Mouse (Mus musculus) hindbrain, embryonic 11.5 days (tissue): Measurements from ENCODE around the gene Olfr655. TPM values are rescaled to one million over a fixed set of nuclear protein-coding genes. Genes with fewer than 3 reads are reported as not detected.

ENCODE experiments used
- ATAC-seq: fragments of 200-750 bp; cut with Nextera tagmentation; 2 replicates; pipeline ENCODE4 v1.8.0; 2017; ENCODE audit warnings: mild to moderate bottlenecking, moderate TSS enrichment, moderate library complexity; ENCODE audit not compliant: low FRiP score
- DNase-seq: peaks from one replicate; pipeline ENCODE4 v3.0.0-alpha.2; 2015; ENCODE audit warnings: low spot score
- H3K27ac ChIP-seq: fragments of 300-500 bp; sonication (generic); 2 replicates; pipeline ENCODE4 v1.5.1; 2014; ENCODE audit warnings: mild to moderate bottlenecking, low read depth, low read length
- H3K27me3 ChIP-seq: fragments of 300-500 bp; sonication (generic); 2 replicates; pipeline ENCODE4 v1.6.1; 2014; ENCODE audit warnings: mild to moderate bottlenecking, low read length, moderate library complexity, mixed read lengths; ENCODE audit not compliant: control insufficient read depth, insufficient read depth
- H3K36me3 ChIP-seq: fragments of 300-500 bp; sonication (generic); 2 replicates; pipeline ENCODE4 v1.6.1; 2014; ENCODE audit warnings: mild to moderate bottlenecking, low read length, moderate library complexity, mixed read lengths; ENCODE audit not compliant: control insufficient read depth, insufficient read depth
- H3K4me1 ChIP-seq: fragments of 300-500 bp; sonication (generic); replicated peaks from 2 replicates; pipeline ENCODE4 v1.6.1; 2014; ENCODE audit warnings: low read length, mixed read lengths; ENCODE audit not compliant: control insufficient read depth, insufficient read depth
- H3K4me2 ChIP-seq: fragments of 300-500 bp; sonication (generic); replicated peaks from 2 replicates; pipeline ENCODE4 v1.6.1; 2014; ENCODE audit warnings: mild to moderate bottlenecking, low read depth, low read length
- H3K4me3 ChIP-seq: fragments of 300-500 bp; sonication (generic); 2 replicates; pipeline ENCODE4 v1.5.1; 2014; ENCODE audit warnings: low read depth, low read length
- H3K9ac ChIP-seq: fragments of 300-500 bp; sonication (generic); 2 replicates; pipeline ENCODE4 v1.6.1; 2014; ENCODE audit warnings: low read depth, low read length
- H3K9me3 ChIP-seq: fragments of 300-500 bp; sonication (generic); 2 replicates; pipeline ENCODE4 v1.6.1; 2016; ENCODE audit warnings: low read length; ENCODE audit not compliant: control insufficient read depth
- WGBS: fragments of 180-500 bp; shearing (Covaris S2); extraction: QIAGEN DNeasy Blood & Tissue Kit; methylation state at CpG from one replicate; pipeline ENCODE4 v1.1.7; 2014; 5-methylcytosine and 5-hydroxymethylcytosine counted together
- polyA plus RNA-seq: library from polyadenylated mRNA; unstranded; fragments of >200 nt; fragmentation: Nextera tagmentation; extraction: Ambion mirVana; gene quantifications from 2 replicates; pipeline ENCODE4 v1.2.1, GENCODE M21; 2014

The Olfr655 gene
- polyA plus RNA-seq, 1 experiment from 2014 or later: not detected

- Histone ChIP-seq H3K4me1 (no peaks in the 10 kb centered on the region), H3K4me2 (no peak overlapping the region), H3K36me3 (no peaks in the 10 kb centered on the region), H3K27me3 (no peaks in the 10 kb centered on the region), H3K9me3 (no peaks in the 10 kb centered on the region), H3K27ac (no peak overlapping the region), H3K9ac (no peak overlapping the region), H3K4me3 (no peak overlapping the region)
- ATAC-seq: no peak
- WGBS: 92% methylated on average over 4 of the region's 4 CpGs
- no peak for DNase-seq
These were observed 20.7 kb downstream of the Olfr655 start for GRCm38 (mm10) chr7:104580846-104581245.

- DNase-seq (no peak), ATAC-seq (no peak)
- no peaks in the 10 kb centered on the region for H3K9me3 ChIP-seq
- no peak within 1 kb of the TSS for H3K4me2 ChIP-seq
- H3K4me3 ChIP-seq: no peak within 1 kb of the TSS
- no peak within 1 kb of the TSS for H3K9ac ChIP-seq
- H3K27me3 ChIP-seq: no peaks in the 10 kb centered on the region
- H3K4me1 ChIP-seq: no peaks in the 10 kb centered on the region
- no peaks in the 10 kb centered on the region for H3K36me3 ChIP-seq
- no peak within 1 kb of the TSS for H3K27ac ChIP-seq
- 80% methylated on average over 2 of the region's 2 CpGs for WGBS
These were observed 24.6 kb downstream of the Olfr655 start, which contains the start of gene Olfr653 for GRCm38 (mm10) chr7:104577014-104577413. Gene Olfr653, plus strand, starts transcription at chr7:104577314.

- H3K27me3 ChIP-seq: no peaks in the 10 kb centered on the region
- H3K4me1 ChIP-seq: no peaks in the 10 kb centered on the region
- no peak within 1 kb of the TSS for H3K27ac ChIP-seq
- H3K4me3 ChIP-seq: no peak within 1 kb of the TSS
- no peak within 1 kb of the TSS for H3K4me2 ChIP-seq
- DNase-seq (no peak), ATAC-seq (no peak)
- H3K9me3 ChIP-seq: no peaks in the 10 kb centered on the region
- H3K9ac ChIP-seq: no peak within 1 kb of the TSS
- no peaks in the 10 kb centered on the region for H3K36me3 ChIP-seq
These were observed 41.0 kb downstream of the Olfr655 start, which contains the start of gene Olfr652 for GRCm38 (mm10) chr7:104560601-104561000. Gene Olfr652, plus strand, starts transcription at chr7:104560901.

- no peak overlapping the region for H3K9ac ChIP-seq
- no peak overlapping the region for H3K27ac ChIP-seq
- DNase-seq (no peak), ATAC-seq (no peak)
- H3K4me2 ChIP-seq: no peak overlapping the region
- H3K27me3 ChIP-seq: no peaks in the 10 kb centered on the region
- H3K9me3 ChIP-seq: no peaks in the 10 kb centered on the region
- no peak overlapping the region for H3K4me3 ChIP-seq
- WGBS: 52% methylated on average over 1 of the region's 1 CpGs
- no peaks in the 10 kb centered on the region for H3K36me3 ChIP-seq
- no peaks in the 10 kb centered on the region for H3K4me1 ChIP-seq
These were observed 48.9 kb downstream of the Olfr655 start for GRCm38 (mm10) chr7:104552700-104553099.

- Histone ChIP-seq H3K27me3 (no peaks in the 10 kb centered on the region), H3K27ac (no peak within 1 kb of the TSS), H3K4me2 (no peak within 1 kb of the TSS), H3K9ac (no peak within 1 kb of the TSS), H3K4me3 (no peak within 1 kb of the TSS), H3K4me1 (no peaks in the 10 kb centered on the region), H3K36me3 (no peaks in the 10 kb centered on the region), H3K9me3 (no peaks in the 10 kb centered on the region)
- ATAC-seq (no peak), DNase-seq (no peak)
- WGBS: 76% methylated on average over 5 of the region's 5 CpGs
These were observed 51.7 kb downstream of the Olfr655 start, which contains the start of gene Olfr651 for GRCm38 (mm10) chr7:104549833-104550232. Gene Olfr651, plus strand, starts transcription at chr7:104550133.

Other genes starting within 250 kb of the Olfr655 start
- 0.45 and 1.0 TPM in 2 replicates for gene Trim12c, start 248.4 kb downstream of the Olfr655 start, polyA plus RNA-seq
- gene Trim30b, start 231.9 kb downstream of the Olfr655 start, polyA plus RNA-seq: 0.07 and 0.11 TPM in 2 replicates
- gene Trim30c, start 200.9 kb downstream of the Olfr655 start, polyA plus RNA-seq: 0.11 and 0.32 TPM in 2 replicates
- 0.74 and 0.81 TPM in 2 replicates for gene Trim30a, start 136.6 kb downstream of the Olfr655 start, polyA plus RNA-seq
- gene Trim30d, start 93.9 kb downstream of the Olfr655 start, polyA plus RNA-seq: 0.11 and 0.31 TPM in 2 replicates
- gene Olfr651, start 51.6 kb downstream of the Olfr655 start, polyA plus RNA-seq: not detected in 2 replicates
- not detected in 2 replicates for gene Olfr652, start 40.9 kb downstream of the Olfr655 start, polyA plus RNA-seq
- gene Olfr653, start 24.5 kb downstream of the Olfr655 start, polyA plus RNA-seq: not detected in 2 replicates
- gene Olfr654, start 14.8 kb downstream of the Olfr655 start, polyA plus RNA-seq: not detected in 2 replicates
- gene Olfr656, start 12.2 kb upstream of the Olfr655 start, polyA plus RNA-seq: not detected in 2 replicates
- not detected in 2 replicates for gene Olfr657, start 23.0 kb upstream of the Olfr655 start, polyA plus RNA-seq
- gene Olfr658, start 45.5 kb upstream of the Olfr655 start, polyA plus RNA-seq: not detected in 2 replicates
- gene Olfr659, start 65.0 kb upstream of the Olfr655 start, polyA plus RNA-seq: not detected in 2 replicates
- not detected in 2 replicates for gene Olfr661, start 84.7 kb upstream of the Olfr655 start, polyA plus RNA-seq
- not detected in 2 replicates for gene Usp17le, start 175.7 kb upstream of the Olfr655 start, polyA plus RNA-seq
- not detected in 2 replicates for gene Usp17lb, start 240.8 kb upstream of the Olfr655 start, polyA plus RNA-seq